Mouse (Mus musculus) mouse trophoblast stem cell (cell line): ENCODE results near the gene Vmn1r205.
"Not testable (repeated sequence)": the region's sequence is repeated elsewhere in the genome, so short reads cannot be mapped to it uniquely, and the experiment has no call there.

Experiments
- in situ Hi-C, 2 experiments: fragments of 300-500 bp; cut with MseI, MboI; formaldehyde crosslinking; loops; 2 replicates in 1 of 2; 3 replicates in 1 of 2; pipeline ENCODE4 v1.15.1; 2025

The Vmn1r205 gene

DNA sequence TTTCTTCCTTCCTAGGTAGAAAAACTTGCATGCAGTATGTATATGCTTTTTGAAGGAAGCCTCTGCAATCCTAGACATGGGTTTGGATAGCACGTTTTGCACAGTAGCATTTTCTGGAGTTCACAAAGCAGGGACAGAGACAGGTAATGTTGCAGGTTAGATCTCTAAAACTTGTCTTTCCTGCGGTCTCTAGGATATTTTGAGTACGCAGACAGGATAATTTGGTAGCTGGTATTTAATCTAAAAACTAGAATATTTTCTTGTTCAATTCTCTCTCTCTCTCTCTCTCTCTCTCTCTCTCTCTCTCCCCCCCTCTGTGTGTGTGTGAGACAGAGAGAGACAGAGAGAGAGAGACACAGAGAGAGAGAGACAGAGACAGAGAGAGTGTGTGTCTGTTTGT is at the start of gene Vmn1r205:
Gene Vmn1r205, minus strand, starts transcription at position 101 of the 400 bp plus-strand sequence.
- in situ Hi-C loops = no loop called here

DNA sequence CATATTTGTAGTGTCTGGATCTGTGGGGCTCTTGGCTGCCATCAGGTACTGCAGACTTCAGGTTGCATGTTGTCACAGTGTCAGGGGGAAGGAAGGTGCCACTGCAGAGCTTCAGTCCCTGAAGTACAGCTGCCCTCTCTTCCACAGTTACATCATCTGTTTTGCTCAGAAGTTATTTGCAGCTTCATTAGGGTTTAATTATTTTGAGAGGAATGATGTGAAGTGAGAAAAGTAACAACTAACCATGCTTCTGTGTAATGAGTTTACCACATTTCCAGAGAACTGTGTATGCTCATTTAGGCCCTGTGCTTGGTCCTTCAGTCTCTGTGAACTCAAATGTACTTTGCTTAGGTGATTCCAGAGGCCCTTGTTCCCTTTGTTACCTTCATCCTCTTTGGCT is 31.4 kb upstream of the Vmn1r205 start, which contains the start of gene Vmn1r206:
Gene Vmn1r206, minus strand, starts transcription at position 101 of the 400 bp plus-strand sequence.
- in situ Hi-C loops = not testable (repeated sequence)

DNA sequence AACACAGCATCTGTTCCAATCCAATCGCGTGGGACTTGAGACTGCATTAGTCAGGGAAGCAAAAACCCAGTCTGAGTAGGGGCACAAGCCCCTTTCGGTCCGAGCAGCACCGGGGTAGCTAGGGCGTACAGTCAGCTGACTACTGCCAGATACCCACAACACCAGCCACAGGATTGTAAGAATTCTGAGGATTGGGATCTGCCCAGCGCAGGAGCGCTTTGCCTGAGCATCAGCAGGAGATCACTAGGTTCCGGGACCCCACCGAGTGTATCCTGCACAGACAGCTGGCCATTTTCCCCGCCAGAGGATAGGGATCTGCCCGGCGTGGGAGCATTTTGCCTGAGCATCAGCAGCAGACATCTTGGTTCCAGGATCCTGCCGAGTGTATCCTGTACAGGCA is 9.5 kb downstream of the Vmn1r205 start:
- in situ Hi-C loops = not testable (repeated sequence)

DNA sequence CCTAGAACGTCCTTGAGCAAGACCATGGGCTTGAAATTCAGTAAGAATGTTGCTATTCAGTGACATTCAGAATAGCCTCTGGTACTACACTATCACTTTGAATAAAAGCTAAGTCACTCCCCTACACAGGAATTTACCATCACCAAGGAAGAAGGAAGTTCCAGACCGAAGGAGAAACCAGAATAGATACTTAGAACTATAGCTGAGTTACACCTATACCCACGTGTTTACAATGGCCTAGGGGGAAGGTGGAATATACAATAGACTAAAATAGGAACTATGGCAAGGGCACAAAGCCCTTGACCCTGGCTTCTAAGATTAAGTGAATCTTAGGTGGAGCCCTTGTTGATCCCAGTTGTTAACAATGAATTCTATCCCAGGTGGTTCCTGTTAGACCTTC is 17.9 kb downstream of the Vmn1r205 start:
- in situ Hi-C loops = not testable (repeated sequence)

DNA sequence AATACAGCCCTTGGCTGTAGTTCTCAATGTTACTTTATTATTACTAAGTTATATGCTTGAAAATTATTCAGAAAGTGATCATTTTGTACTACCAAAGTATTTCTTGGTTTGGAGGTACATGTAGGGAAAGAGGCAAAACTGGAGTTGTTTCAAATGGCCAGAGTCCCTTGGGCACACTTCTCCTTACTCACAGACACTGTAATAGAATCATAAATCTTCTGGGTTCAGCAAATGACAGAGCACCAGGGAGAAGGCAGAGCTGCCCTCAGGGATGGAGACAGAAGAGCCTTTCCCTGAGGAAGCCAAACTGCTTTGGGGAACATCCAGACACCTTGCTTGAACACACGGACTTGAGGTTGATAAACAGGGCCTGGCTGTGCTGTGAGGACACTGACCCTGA is 39.9 kb downstream of the Vmn1r205 start, which contains the start of gene Vmn1r204:
Gene Vmn1r204, plus strand, starts transcription at position 301 of the 400 bp plus-strand sequence.
- in situ Hi-C loops = not testable (repeated sequence)
